Mouse (Mus musculus) c-Kit-positive CD71-positive TER-119-positive erythroid progenitor cells, embryonic 14.5 days (primary cell): ENCODE data around the gene Gm10260.
A peak's percentile ranks its signal among the peaks of the same experiment; 100 is the strongest.

Source experiments
- DNase-seq: peaks from one replicate; pipeline ENCODE4 v3.0.0-alpha.2; 2013; ENCODE audit warnings: low spot score

The Gm10260 gene

GRCm38 (mm10) chr13:97760532-97760931, at the start of gene Gm10260:
TSS of gene Gm10260 (minus strand) at chr13:97760632.
- DNase-seq, result no peak

GRCm38 (mm10) chr13:97809828-97810227, 49.4 kb upstream of the Gm10260 start:
- no peak for DNase-seq

GRCm38 (mm10) chr13:97805907-97806306, 45.5 kb upstream of the Gm10260 start:
- DNase-seq, result no peak

- no peak for DNase-seq
These were observed 42.0 kb upstream of the Gm10260 start for GRCm38 (mm10) chr13:97802386-97802785.

GRCm38 (mm10) chr13:97797462-97797861, 37.0 kb upstream of the Gm10260 start:
- no peak for DNase-seq

GRCm38 (mm10) chr13:97794780-97795179, 34.3 kb upstream of the Gm10260 start:
- DNase-seq, result no peak

- no peak for DNase-seq
These were observed 33.5 kb upstream of the Gm10260 start for GRCm38 (mm10) chr13:97793932-97794331.

GRCm38 (mm10) chr13:97791664-97792063, 31.2 kb upstream of the Gm10260 start:
- DNase-seq, result no peak

GRCm38 (mm10) chr13:97789782-97790450, 29.5 kb upstream of the Gm10260 start:
- DNase-seq, result no peak

GRCm38 (mm10) chr13:97785167-97785835, 24.9 kb upstream of the Gm10260 start:
- no peak for DNase-seq

- no peak for DNase-seq
These were observed 23.2 kb upstream of the Gm10260 start for GRCm38 (mm10) chr13:97783423-97784143.

GRCm38 (mm10) chr13:97782063-97782462, 21.6 kb upstream of the Gm10260 start:
- DNase-seq, result no peak

GRCm38 (mm10) chr13:97781637-97782036, 21.2 kb upstream of the Gm10260 start:
- DNase-seq, result no peak

GRCm38 (mm10) chr13:97780556-97780955, 20.1 kb upstream of the Gm10260 start:
- no peak for DNase-seq

GRCm38 (mm10) chr13:97779657-97780445, 19.4 kb upstream of the Gm10260 start:
- peak; percentile 17 for DNase-seq

GRCm38 (mm10) chr13:97778698-97779194, 18.3 kb upstream of the Gm10260 start:
- peak; percentile 71 for DNase-seq

- peak; percentile 17 for DNase-seq
These were observed 17.2 kb upstream of the Gm10260 start for GRCm38 (mm10) chr13:97777667-97778066.

- no peak for DNase-seq
These were observed 16.3 kb upstream of the Gm10260 start for GRCm38 (mm10) chr13:97776702-97777101.

GRCm38 (mm10) chr13:97775907-97776306, 15.5 kb upstream of the Gm10260 start:
- DNase-seq, result no peak

- no peak for DNase-seq
These were observed 14.5 kb upstream of the Gm10260 start for GRCm38 (mm10) chr13:97774740-97775425.

GRCm38 (mm10) chr13:97769205-97769604, 8.8 kb upstream of the Gm10260 start:
- DNase-seq, result no peak
